Mouse (Mus musculus) heart, embryonic 14.5 days (tissue): ENCODE measurements around the gene Insig2. TPM values are rescaled to one million over a fixed set of nuclear protein-coding genes. Genes with fewer than 3 reads are reported as not detected.

Source experiments
- ATAC-seq: fragments of 200-750 bp; cut with Nextera tagmentation; 2 replicates; pipeline ENCODE4 v1.8.0; 2017; ENCODE audit warnings: low read depth, moderate TSS enrichment; ENCODE audit not compliant: insufficient number of reproducible peaks, insufficient read depth, low FRiP score
- H3K27ac ChIP-seq, 2 experiments: fragments of 200-500 bp in 1 of 2; fragments of 300-500 bp in 1 of 2; sonication (generic) in 1 of 2; replicated peaks in 1 of 2; 2 replicates each; pipeline ENCODE4 v1.5.1; 2012 to 2014; ENCODE audit warnings: low read depth in 2 of 2, low read length in 2 of 2, control low read depth in 1 of 2, mild to moderate bottlenecking in 1 of 2, mixed read lengths in 1 of 2; ENCODE audit not compliant: control insufficient read depth in 1 of 2, insufficient read depth in 1 of 2
- H3K27me3 ChIP-seq: fragments of 300-500 bp; sonication (generic); 2 replicates; pipeline ENCODE4 v1.6.1; 2014; ENCODE audit warnings: mild to moderate bottlenecking, low read length, control low read depth; ENCODE audit not compliant: control insufficient read depth, insufficient read depth
- H3K36me3 ChIP-seq: fragments of 300-500 bp; sonication (generic); 2 replicates; pipeline ENCODE4 v1.6.1; 2014; ENCODE audit warnings: mild to moderate bottlenecking, control low read depth, low read length, mixed read lengths; ENCODE audit not compliant: control insufficient read depth, insufficient read depth
- H3K4me1 ChIP-seq, 2 experiments: fragments of 200-500 bp in 1 of 2; fragments of 300-500 bp in 1 of 2; sonication (generic) in 1 of 2; 2 replicates each; pipeline ENCODE4 v1.6.1; 2012 to 2014; ENCODE audit warnings: low read length in 2 of 2, control low read depth in 1 of 2, mixed read lengths in 1 of 2; ENCODE audit not compliant: control insufficient read depth in 2 of 2, insufficient read depth in 2 of 2
- H3K4me2 ChIP-seq: fragments of 300-500 bp; sonication (generic); 2 replicates; pipeline ENCODE4 v1.6.1; 2014; ENCODE audit warnings: mild to moderate bottlenecking, low read length
- H3K4me3 ChIP-seq, 2 experiments: fragments of 200-500 bp in 1 of 2; fragments of 300-500 bp in 1 of 2; sonication (generic) in 1 of 2; 2 replicates each; pipeline ENCODE4 v1.5.1; 2012 to 2014; ENCODE audit warnings: low read length in 2 of 2, mild to moderate bottlenecking in 2 of 2, control low read depth in 1 of 2, low read depth in 1 of 2, moderate library complexity in 1 of 2; ENCODE audit not compliant: control insufficient read depth in 1 of 2, insufficient read depth in 1 of 2
- H3K9ac ChIP-seq: fragments of 300-500 bp; sonication (generic); 2 replicates; pipeline ENCODE4 v1.6.1; 2014; ENCODE audit warnings: mild to moderate bottlenecking, low read length
- H3K9me3 ChIP-seq: fragments of 300-500 bp; sonication (generic); 2 replicates; pipeline ENCODE4 v1.6.1; 2016; ENCODE audit warnings: low read length, control low read depth; ENCODE audit not compliant: control insufficient read depth
- WGBS: fragments of 180-500 bp; shearing (Covaris S2); extraction: QIAGEN DNeasy Blood & Tissue Kit; methylation state at CpG from one replicate; pipeline ENCODE4 v1.1.7; 2014; 5-methylcytosine and 5-hydroxymethylcytosine counted together
- polyA plus RNA-seq: library from polyadenylated mRNA; unstranded; fragments of >200 nt; fragmentation: Nextera tagmentation; extraction: Ambion mirVana; gene quantifications from 2 replicates; pipeline ENCODE4 v1.2.1, GENCODE M21; 2014

Insig2 gene
- 25.0 and 30.7 TPM in 2 replicates for polyA plus RNA-seq

DNA sequence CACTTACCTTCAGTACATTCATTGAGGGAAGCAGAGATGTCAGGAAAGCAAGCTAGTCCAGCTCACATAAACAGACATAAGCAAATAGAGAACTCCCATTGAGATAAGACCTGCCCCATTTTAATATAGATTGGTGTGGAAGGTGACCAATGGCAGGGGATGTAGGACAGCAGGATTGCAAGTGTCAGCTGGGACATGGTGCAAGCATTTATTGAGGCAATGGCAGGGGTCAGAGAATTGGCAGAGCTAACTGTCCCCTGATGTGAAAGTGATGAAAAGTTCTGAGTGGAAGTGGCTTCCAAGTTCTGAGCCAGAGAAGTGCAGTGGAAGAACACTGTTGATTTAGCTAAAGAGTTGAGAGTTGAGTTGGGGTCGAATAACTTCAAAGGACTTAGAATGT, at the start of gene Insig2:
TSS of gene Insig2 (minus strand) at position 105 of the 400 bp plus-strand sequence.
- WGBS: 74% methylated on average over 1 of the region's 1 CpGs
- H3K4me1 ChIP-seq: peaks cover 2 to 9% of the 10 kb centered on the region in 2 experiments; a peak in 2 of 4 replicates
- no peak within 1 kb of the TSS for H3K4me3 ChIP-seq
- no peak for ATAC-seq
- H3K9me3 ChIP-seq: no peaks in the 10 kb centered on the region
- no peak within 1 kb of the TSS for H3K9ac ChIP-seq
- H3K36me3 ChIP-seq: 0 out of 2 replicates have a peak, but pooled peaks cover 5% of the 10 kb centered on the region
- H3K4me2 ChIP-seq: no peak within 1 kb of the TSS
- H3K27me3 ChIP-seq: no peaks in the 10 kb centered on the region
- H3K27ac ChIP-seq: no peak within 1 kb of the TSS

DNA sequence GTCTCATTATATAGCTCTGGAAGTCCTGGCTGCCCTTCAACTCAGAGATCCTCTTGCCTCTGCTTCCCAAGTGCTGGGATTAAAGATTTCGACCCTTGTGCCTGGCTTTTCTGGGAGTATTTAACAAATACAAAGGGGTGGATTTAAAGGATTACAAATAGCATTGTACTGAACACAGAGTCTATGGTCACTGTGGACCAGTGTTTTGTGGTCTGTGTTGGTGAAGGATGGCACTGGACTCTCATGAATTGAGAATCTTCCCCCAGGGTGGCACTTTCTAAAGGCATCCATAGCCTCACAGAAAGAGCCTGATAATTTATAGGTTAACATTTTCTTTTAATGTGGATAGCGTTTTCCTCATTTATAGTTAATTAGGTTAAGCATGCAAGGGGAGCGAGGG, 49.2 kb upstream of the Insig2 start:
- Histone ChIP-seq H3K36me3 (no peaks in the 10 kb centered on the region), H3K4me3 (no peak overlapping the region), H3K4me1 (no peaks in the 10 kb centered on the region), H3K27me3 (no peaks in the 10 kb centered on the region), H3K9ac (no peak overlapping the region), H3K9me3 (no peaks in the 10 kb centered on the region), H3K4me2 (no peak overlapping the region), H3K27ac (no peak overlapping the region)
- 83% methylated on average over 3 of the region's 3 CpGs for WGBS
- no peak for ATAC-seq

DNA sequence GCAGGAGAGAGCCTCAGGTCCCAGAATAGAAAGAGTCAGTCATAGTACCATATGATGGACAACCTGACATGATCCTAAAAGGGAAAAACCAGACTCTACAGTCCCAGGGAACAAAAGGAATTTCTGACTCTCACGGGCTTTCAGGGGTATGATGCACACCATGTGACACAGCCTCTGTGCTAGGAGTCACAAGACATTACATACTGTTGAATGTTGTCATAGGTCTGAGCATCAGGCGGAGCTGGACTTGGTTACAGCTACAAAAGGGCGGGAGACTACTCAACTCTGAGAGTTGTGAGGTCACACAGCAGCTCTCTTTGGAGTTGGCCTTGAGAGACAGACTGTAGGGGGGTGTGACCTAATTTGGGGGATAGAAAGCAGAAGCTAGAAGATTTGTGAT, 47.6 kb upstream of the Insig2 start:
- Histone ChIP-seq H3K9ac (no peak overlapping the region), H3K4me3 (no peak overlapping the region), H3K9me3 (no peaks in the 10 kb centered on the region), H3K4me2 (no peak overlapping the region), H3K36me3 (no peaks in the 10 kb centered on the region), H3K4me1 (no peaks in the 10 kb centered on the region), H3K27me3 (no peaks in the 10 kb centered on the region), H3K27ac (no peak overlapping the region)
- ATAC-seq: no peak
- WGBS: 64% methylated on average over 3 of the region's 3 CpGs

DNA sequence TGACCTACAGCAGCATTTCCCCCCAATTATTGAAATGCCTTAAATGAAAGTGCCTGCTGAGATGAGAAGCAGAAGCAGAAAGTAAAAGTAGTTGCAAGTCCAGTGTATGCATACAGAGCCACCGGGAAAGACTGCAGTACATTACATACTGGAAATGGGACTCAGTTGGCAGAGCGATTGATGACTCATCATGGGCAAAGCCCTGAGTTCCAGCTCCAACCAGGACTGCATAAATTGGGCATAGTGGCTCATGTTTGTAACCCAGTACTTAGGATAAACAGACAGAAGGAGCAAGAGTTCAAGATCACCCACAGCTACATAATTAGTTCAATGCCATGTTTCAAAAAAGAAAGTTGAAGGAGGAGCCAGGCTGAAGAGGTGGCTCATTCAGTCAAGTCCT, 45.5 kb upstream of the Insig2 start:
- H3K36me3 ChIP-seq: no peaks in the 10 kb centered on the region
- no peak overlapping the region for H3K9ac ChIP-seq
- no peaks in the 10 kb centered on the region for H3K9me3 ChIP-seq
- ATAC-seq: no peak
- WGBS: 85% methylated on average over 2 of the region's 2 CpGs
- no peaks in the 10 kb centered on the region for H3K27me3 ChIP-seq
- no peak overlapping the region for H3K27ac ChIP-seq
- H3K4me3 ChIP-seq: no peak overlapping the region
- H3K4me2 ChIP-seq: no peak overlapping the region
- no peaks in the 10 kb centered on the region for H3K4me1 ChIP-seq

DNA sequence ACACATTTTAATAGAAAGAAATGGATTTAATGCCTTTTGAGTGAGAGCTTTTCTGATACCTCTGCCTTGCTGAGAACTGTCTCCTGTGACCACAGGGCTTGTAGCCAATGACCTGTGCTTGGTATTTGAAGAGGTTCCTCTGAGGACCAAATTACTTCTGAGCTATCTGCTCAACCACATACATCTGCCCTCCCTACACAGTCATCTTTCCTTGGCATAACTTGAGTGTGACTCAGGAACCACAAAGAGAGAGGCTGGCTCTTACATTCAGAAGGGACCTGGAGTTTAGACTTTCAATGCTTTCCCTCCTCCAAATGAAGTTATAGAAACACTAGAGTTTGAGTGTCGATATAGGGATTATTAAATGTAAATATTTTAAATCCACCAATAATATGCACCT, 45.0 kb upstream of the Insig2 start:
- 84% methylated on average over 1 of the region's 1 CpGs for WGBS
- Histone ChIP-seq H3K36me3 (no peaks in the 10 kb centered on the region), H3K9ac (no peak overlapping the region), H3K4me1 (no peaks in the 10 kb centered on the region), H3K4me3 (no peak overlapping the region), H3K9me3 (no peaks in the 10 kb centered on the region), H3K4me2 (no peak overlapping the region), H3K27ac (no peak overlapping the region), H3K27me3 (no peaks in the 10 kb centered on the region)
- ATAC-seq: no peak

DNA sequence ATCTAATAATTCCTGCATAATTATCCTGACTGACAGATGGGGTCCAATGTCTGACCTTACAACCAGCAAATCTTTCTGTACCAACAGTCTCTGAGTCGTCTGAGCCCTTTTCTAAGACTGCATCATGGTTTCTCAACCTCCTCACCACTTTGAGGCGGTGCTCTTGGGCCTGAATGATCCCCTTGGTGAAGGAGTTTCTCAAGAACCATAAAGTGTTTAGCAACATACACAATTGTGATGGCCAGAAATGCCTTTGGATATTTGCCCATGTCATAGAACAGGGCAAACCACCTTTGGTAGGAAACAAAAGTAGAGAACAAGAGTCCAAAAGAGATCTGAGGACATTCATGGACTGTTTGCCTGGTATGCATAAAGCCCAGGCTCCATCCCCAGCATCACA, 41.2 kb upstream of the Insig2 start:
- Histone ChIP-seq H3K4me1 (no peaks in the 10 kb centered on the region), H3K9me3 (no peaks in the 10 kb centered on the region), H3K9ac (no peak overlapping the region), H3K27me3 (no peaks in the 10 kb centered on the region), H3K36me3 (no peaks in the 10 kb centered on the region), H3K4me2 (no peak overlapping the region), H3K27ac (no peak overlapping the region), H3K4me3 (no peak overlapping the region)
- ATAC-seq: no peak
- WGBS: 66% methylated on average over 2 of the region's 2 CpGs

DNA sequence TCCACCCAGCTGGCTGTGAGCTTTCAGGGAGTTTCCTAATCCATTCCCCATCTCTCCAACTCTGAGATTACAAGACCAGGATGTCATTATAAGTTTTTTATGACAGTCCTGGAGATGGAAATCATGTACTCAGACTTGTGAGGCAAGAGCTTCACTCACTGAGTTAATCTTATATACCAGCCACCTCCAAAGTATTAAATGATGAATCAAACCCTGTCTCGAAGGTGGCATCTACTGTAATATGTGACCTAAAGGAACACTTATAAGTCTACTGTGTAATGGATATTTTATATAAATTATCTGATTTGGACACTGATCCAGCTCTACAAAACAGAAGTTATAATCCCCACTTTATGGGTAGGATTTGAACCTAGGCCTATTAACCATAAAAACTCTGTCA, 40.3 kb upstream of the Insig2 start:
- Histone ChIP-seq H3K27me3 (no peaks in the 10 kb centered on the region), H3K36me3 (no peaks in the 10 kb centered on the region), H3K4me1 (no peaks in the 10 kb centered on the region), H3K9me3 (no peaks in the 10 kb centered on the region), H3K27ac (no peak overlapping the region), H3K4me3 (no peak overlapping the region), H3K9ac (no peak overlapping the region), H3K4me2 (no peak overlapping the region)
- ATAC-seq: no peak
- WGBS: 69% methylated on average over 1 of the region's 1 CpGs

DNA sequence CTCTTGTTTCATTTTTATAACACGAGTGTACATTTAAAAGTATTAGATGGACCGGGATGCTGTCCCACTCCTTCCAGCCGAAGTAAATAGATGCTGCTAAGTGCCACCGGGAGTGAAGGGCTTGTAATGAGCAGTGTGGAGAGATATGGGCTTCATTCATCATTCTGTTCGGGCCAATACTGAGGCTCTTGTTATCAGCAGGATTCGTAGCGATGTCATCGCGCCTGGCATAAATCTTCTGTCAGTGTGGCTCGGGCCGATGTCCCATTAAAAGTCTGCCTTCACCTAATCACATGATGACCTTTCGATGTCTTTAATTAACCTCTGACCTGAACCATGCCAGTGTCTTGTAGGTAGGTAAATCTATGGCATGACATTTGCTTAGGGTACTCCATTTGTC, 39.1 kb upstream of the Insig2 start:
- ATAC-seq: no peak
- Histone ChIP-seq H3K36me3 (no peaks in the 10 kb centered on the region), H3K4me3 (no peak overlapping the region), H3K4me1 (no peaks in the 10 kb centered on the region), H3K27me3 (no peaks in the 10 kb centered on the region), H3K9ac (no peak overlapping the region), H3K4me2 (no peak overlapping the region), H3K27ac (no peak overlapping the region), H3K9me3 (no peaks in the 10 kb centered on the region)
- WGBS: 34% methylated on average over 12 of the region's 12 CpGs
